Mouse (Mus musculus) cortical plate, adult 2 months (tissue): Measurements from ENCODE around the gene Pole4.

ENCODE experiments used
- CTCF ChIP-seq: fragments of 200-500 bp; IDR thresholded peaks from 2 replicates; pipeline ENCODE4 v1.5.1; 2011; ENCODE audit warnings: mild to moderate bottlenecking, control low read depth, low read length; ENCODE audit not compliant: insufficient read depth; ENCODE audit errors: extremely low read depth
- POLR2A ChIP-seq: fragments of 200-500 bp; IDR thresholded peaks from 2 replicates; pipeline ENCODE4 v1.6.1; 2011; ENCODE audit warnings: mild to moderate bottlenecking, low read length, control low read depth; ENCODE audit not compliant: insufficient read depth; ENCODE audit errors: extremely low read depth

- TF ChIP-seq CTCF, result no peak
- TF ChIP-seq POLR2A, result no peak
Measured at GRCm38 (mm10) chr6:82753638-82754361, 48.6 kb upstream of the Pole4 start.
